Mouse (Mus musculus): ENCODE data around the gene Cd27.

Cd27 gene

DNA sequence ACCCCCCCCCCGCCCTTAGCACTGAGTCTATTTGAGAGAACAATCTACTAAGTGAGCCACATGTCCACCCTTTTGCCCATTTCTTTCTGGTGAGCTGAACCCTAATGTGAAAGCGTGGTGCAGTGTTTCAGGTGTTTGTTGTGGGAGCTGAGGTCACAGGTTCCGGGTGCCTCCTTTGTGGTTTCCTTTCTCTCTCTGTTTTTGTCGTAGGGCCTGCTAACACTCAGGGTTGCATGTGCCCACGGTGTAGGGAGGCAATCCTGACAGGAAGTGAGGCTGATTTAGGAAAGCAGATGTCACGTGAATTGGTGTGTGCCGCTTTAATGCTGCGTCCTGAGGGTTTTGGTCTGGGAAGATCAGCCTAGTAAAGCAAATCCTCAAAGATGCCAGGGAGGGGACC is 4.8 kb upstream of the Cd27 start:
- DNase-seq, result no peak

DNA sequence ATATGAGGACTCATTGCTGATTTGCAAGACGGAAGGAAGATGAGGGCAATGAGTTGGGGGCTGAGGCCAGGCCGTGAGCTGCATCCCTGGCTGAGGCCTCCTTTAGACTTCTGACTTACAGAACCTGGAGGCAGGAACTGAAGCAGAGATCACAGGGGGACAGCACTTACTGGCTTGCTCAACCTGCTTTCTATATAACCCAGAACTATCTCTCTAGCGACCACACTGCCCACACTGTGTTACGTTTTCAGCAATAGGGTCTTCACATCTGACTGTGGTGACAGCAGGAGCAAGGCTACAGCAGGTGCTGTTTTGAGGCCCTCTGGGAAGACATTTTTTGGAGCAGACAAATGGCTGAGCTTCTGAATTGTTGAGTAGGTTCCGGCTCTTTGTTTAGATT is 3.8 kb upstream of the Cd27 start:
- DNase-seq, result no peak

DNA sequence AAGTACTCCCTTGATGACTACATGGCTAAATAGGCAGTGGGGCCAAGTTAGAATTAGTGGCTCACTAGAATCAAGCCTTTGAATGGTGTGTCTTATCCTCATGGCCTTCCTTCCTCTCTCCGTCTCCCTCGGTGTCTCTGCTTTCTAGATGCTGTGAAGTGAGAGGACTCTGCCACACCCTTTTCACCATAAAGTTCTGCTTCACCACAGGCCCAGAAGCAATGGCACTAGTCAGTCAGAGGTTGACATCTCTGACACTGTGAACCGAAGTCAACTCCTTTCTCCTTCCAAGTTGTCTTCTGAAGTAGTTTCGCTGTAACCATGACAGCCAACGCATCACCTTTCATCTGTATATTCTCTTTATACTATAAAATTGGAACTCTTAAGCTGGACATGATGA is 2.7 kb upstream of the Cd27 start:
- DNase-seq, result no peak

DNA sequence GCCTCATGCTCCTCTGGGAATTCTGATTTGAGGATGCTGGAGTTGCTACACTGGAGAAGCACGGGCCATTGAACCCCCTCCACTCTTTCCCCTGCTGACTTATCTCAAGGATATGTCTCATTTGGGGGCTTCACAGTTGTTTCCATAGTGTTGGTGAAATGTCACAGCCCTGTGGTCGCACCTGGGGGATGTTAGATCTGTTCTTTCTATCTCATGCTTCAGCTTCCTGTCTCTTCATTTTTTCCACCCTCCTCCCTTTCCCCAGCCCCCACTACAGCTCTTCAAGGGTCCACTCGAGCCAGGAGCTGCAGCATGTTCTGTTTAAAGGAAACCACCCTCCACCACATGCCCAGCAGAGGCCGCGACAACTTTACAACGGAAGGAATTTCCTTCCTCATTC is 1.6 kb upstream of the Cd27 start:
- no peak for DNase-seq

DNA sequence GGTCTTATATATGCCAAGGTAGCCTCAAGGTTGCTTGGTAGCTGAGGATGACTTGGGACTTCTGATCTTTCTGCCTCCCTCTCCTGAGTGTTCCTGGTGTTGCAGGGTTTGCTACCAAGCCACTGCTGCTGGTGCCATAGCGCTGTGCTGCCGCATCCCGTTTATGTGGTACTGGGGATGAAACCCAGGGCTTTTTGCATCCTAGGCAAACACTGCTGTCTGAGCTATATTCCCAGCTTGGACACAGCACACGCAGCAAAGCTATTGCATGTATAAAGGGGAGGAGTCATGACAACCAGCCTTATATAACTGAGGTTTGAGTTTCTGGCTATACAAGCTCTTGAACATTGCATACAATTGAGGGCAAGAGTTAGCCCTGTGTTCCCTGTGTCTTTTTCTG is 611 bp upstream of the Cd27 start:
- DNase-seq, result no peak

DNA sequence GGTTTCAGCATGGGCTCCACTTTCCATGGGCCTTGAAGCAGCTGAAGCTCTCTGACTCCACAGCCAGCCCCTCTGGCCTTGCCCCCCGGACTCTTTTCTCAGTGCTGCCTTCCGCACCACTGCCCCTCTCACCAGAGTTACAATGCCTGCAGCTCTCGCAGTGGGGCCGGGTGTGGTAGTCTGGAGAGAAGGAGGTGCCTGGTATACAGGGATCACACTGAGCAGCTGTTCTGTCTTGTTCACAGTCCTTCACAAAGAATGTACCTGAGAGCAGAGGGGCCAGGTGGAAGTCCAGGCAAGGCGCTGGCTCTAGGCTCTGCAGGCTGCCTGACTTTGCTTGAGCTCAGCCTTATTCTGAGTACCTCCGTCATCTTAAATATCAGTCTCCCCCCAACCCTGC is 469 bp downstream of the Cd27 start:
- no peak for DNase-seq

DNA sequence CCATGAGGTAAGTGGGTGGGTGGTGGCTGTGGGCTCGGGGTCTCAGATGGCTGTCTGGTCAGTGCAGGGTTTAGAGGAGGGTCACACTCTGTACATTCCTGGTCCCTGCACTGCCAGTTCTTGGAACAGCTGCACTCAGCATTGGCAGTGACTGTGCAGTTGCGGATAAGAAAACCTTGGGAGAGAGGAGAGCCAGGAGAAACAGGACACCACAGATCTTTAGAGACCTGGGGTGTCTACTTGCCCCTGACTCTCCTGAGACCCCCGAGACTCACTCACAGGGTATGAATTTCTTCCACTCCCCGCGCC is 2.3 kb downstream of the Cd27 start:
- DNase-seq, result no peak

DNA sequence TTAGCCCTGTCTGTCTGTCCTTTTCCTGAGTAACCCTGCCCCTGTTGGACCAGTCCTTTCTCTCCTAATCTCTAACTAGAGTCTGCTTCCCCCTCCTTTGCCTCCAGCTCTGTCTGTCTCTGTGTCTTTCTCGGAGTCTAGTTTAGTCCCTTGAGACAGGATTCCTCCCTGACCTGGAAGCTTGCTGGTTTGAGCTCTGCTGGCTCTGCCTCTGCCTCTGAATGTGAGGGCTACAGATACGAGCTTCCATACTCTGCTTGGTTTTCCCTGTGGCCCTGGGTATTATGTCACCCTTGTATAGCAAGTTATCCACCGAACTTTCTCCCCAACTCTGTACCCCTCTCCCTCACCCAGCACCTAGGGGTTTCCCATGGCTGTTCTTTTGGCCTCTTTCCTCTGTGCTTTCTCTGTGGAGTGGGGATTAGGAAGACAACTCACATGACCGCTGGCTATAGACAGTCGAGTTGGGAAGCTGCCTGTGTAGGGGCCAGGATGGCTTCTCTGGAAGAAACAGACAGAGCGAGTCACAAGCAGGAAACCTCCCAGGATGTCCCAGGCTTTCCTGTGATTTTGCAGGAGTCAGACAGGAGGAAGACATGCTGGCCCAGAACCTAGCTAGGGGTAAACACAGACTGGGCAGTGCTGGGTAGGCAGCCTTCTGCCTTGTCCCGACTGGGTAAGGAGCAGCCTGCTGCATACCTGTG is 2.8 kb downstream of the Cd27 start:
- no peak for DNase-seq

DNA sequence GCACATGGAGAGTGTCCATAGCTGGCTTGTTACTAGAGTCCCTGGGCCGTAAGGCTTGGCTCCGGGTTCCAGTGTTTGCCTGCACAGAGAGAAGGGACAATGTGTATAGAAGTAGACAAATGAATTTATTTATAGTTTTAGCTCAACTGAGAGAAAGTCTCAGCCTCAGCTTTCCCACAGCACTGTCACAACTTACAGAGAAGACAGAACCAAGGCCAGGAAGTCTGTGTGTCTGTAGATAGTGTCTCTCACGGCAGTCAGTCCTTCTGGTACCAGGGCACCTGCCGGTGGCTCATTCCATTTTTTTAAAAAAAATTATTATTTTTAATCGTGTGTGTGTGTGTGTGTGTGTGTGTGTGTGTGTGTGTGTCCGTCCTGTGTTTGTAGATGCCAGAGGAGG is 4.3 kb downstream of the Cd27 start:
- DNase-seq, result no peak

DNA sequence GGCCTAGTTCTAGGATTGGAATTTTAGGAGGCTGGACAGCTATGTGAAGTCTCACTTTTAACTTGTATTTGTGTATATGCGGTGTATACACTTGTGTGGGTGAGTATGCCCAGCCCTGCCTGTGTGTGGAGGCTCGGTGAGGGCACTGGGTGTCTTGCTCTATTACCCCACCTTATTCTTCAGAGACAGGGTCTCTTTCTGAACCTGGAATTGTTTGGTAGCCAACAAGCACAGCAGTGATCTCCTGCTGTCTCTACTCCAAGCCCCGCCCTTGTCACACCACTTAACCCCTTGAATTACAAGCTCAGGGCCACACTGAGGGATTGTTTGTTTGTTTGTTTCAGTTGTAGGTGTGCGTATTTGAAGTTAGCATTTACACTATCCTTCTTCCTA is 4.8 kb downstream of the Cd27 start:
- no peak for DNase-seq

DNA sequence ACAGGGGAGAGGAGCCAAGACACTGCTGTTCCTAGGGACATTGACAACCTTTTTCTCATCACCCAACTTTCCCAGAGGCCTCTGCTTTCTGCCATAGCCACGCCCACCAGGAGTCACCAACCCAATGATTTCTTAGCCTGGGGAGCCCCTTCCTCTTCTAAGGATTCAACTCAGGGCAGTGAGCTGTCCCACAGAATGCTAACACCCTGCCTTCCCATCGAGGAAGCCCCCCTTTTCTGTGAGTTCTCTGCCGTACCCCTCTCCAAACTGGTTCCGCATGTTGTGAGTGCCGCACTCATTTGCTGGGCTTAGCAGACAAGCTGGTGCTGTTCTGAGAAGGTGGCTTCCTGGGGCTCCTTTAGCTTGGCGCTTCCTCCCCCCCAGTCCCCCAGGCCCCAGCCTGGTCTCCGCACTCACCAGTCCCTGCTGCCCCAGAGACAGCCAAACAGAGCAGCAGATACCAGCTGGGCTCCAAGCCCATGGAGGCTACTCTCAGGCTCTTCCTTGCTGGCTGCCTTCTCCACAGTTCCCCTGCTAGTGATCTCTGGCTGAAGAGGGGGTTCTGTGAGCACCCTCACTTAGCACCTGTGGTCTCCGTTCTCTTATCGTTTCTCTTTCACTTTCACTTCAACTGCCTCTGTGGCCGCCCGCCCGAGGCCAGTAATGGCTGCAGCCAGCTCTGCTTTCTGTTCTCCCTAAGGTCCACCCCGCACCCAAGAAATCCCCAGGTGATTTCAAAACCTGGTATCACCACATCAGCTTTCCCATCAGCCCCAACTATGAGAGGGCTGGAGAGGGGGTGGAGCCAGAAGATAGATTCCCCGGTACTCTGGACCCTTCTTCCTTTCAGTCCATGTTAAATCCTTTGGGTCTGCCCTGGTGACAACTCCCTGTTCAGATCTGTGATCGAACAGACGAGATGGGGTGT is 5.4 kb downstream of the Cd27 start, which contains the start of gene Tapbpl:
Gene Tapbpl, minus strand, starts transcription at position 744 of the 928 bp plus-strand sequence.
- DNase-seq, result peak; percentile 59

DNA sequence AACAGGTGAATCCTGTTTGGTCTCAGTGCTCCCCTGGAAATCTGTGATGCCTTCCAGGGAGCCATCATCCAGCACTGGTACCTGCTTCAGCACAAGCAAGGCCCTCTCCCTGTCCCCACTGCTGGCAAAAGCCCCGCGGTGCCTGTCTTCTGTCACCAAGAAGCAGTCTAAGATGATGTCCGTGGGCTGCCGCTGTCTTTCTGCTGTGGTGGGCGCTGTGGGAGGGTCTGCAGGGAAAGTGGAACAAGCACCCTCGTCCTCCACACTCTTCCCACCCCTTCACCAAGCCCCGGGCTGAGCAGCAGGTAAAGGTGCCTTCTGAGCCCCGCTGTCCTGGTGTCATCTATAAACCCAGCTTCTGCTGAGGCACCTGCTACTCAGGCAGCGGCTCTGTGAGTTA is 6.2 kb downstream of the Cd27 start:
- no peak for DNase-seq

DNA sequence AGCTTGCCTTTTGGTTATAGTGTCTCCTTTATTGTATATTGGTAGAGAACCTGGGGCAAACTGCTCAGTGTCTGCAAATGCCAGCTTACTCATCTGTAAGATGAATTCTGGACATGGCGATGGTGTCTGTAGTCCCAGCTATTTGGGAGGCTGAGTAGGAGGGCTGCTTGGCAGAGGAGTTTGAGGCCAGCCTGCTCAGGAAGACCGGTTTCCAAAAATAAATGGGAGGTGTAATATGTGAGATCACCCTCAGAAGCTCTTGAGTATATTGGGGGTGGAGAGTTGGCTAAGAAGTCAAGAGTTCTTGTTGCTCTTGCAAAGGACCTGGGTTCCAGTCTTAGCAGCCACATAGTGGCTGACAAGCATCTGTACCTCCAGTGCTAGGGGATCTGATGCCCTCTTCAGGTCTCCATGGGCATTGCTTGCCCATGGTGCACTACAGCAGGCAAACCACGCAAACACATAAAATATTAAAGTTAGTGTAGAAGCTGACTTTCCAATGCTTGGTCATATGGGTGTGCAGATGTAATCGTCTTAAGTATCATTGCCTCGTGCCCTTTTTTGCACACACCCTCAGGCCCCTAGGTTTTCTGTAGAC is 11.2 kb downstream of the Cd27 start:
- no peak for DNase-seq

DNA sequence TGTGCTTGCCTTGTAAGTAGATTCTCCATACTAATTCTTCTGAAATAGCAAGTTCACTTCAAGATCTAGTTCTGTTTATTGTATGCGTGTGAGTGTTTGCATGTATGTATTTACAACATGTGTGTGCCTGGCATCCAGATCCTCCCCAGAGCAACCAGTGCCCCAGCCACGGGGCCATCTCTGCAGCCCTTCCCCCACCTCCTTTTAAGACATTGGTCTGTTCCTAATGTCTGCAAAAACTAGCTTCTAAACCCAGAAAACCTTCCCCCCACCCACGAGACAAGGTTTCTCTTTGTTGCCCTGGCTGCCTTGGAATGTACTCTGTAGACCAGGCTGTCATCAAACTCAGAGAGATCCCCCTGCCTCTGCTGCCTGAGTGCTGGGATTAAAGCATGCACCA is 14.2 kb downstream of the Cd27 start:
- no peak for DNase-seq

DNA sequence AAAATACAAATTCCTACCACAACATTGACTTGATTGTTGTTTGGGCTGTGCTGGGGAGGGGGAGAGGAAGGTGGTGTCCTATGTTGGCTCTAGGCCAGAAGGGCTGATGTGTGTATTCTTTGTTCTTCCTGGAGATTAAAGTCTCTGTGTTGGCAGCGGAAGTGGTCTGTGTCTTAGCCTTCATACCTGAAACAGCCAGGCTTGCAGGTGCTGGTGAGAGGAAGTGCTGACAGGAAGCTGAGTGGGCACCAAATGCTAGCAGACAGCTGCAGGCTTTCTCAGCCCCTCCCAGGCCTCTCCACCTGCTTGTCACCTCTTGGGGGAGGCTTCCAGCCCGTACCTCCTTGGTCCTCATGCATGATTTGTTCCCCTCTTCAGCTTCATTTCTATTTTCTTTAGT is 14.7 kb downstream of the Cd27 start:
- no peak for DNase-seq

DNA sequence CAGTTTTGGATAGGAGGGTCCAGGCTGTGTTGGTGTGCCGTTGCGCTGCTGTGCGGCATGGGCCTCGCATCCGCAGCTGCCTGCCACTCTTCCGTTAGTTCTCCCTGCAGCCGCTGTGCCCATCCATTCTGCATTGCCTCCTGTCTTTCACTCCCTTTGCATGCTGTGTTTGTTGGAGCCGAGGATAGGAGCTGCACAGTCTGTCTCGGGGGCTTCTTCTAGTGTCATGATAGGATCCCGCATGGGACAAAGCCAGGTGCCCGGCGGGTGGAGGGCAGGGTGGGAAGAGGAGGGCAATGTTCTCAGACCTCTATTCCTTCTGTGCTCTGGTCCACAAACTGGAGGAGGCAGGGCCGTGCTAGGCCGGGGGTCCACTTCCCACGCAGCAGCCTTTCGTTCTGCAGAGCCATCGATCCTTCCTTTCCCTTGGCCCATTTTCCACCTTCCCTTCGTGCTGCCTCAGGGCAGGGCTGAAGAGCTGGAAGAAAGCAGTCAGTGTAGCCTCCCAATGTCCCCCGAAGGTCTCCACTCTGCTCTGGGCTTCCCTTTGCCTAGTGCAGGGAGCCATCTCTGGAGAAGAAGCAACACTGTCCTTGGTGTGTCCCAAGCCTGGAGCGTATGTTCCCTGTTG is 15.6 kb downstream of the Cd27 start:
- DNase-seq, result no peak

DNA sequence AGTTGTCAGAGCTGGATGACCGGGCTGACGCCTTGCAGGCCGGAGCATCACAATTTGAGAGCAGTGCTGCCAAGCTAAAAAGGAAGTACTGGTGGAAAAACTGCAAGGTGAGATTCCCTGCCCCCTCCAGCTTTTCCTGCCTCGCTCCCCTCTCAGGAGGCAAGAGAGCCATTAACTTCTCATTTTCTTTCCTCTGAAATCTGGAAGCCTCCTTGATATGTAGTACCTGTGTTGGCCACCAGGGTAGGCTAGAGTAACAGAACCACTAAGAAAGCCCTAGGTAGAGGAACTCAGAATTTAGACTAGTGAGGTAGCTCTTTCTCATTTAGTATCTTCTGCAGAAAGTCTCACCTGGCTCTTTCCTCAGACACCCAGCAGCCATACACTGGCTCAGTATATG is 17.8 kb downstream of the Cd27 start:
- DNase-seq, result peak; percentile 71

DNA sequence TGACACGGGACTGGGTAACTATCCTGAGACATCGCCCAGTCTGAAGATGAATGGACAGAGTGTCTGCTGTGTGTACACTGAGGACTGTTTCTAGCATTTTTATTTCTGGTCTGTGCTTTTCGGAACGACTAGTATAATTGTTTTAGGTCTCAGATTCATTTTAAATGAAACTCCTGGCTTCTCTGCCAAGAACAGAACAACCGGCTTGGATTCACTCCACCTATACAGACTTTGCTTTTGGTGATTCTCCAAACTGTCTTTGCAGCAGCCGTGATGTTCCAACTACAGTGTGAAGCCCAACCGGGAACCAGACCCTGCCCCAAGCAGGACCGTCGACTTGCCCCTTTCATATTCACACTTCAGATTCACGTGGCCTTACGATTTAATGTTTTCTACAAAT is 18.9 kb downstream of the Cd27 start:
- no peak for DNase-seq

DNA sequence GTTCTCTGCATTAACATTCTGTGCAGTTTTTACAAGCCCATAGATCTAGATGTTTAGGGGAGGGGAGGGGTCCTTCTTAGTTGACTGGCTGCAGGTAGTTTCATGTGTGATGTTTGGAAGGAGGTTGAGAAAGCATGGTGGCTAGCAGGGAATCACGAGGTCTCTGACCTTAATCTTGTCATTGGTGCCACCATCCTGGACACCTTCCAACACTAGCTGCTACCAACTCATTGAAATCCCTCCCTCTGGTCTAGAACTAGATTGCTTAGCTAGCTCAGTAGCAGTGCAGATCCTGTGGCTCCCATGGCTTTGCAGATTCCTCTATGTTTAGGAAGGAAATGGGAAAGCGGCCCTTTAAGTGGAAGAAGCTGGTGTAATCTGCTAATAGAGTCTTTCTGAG is 19.9 kb downstream of the Cd27 start:
- peak; percentile 40 for DNase-seq

DNA sequence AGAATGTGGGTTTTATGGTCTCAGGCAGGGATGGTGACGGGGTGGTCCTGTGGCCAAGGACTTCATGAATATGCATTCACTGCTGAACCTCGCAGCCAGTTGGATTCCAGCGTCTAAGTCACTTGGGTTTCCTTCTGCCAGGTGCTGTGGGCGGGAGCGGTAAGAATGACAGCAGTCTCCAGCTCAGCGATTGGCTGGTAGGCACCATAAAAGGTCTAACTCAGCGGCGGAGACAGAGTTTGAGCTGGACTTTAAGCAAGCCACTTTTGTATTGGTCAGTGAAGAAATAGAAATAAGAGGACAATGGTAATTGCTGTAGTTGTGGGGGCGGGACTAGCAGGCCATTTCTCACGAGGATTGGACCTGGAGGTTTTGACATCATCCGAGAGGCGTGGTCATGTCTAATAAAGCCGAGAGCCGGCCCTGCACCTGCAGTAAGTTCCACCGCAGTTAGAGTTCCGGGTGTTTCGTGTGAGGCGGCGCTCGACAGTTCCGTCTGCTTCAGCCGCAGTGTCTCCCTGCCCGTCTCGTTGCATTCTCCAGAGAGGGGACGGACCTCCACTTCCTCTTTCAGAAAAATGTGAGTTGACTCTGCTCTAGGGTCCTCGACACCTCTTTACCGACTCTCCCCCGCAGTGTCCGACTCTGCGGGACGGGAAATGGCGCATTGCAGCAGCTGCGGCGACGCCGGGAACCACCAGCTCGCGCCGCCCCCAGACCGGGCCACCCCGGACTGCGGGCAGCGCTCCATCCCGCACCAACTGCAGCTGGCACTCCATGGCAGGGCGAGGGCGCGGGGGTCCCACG is 21.5 kb downstream of the Cd27 start, which contains the start of gene Vamp1:
Gene Vamp1, plus strand, starts transcription at position 404 of the 807 bp plus-strand sequence.
- DNase-seq, result peak; percentile 97

DNA sequence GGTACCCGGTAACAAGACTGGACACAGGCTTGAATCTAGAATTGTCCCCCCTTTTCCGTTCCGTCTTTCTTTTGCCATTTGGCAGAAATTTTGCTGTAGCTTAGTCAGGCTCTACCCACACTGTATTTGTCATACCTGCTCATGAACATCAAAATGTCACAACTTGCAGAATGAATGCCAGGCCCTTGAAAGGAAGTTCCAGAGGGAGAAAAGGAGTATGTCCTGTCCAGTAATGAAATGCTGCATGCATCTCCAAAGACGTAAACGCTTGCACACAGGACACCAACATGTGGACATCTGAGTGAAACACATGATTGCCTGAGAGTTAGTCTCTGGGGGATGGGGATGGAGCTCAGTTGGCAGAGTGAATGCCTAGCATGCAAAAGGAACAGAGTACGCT is 23.1 kb downstream of the Cd27 start:
- DNase-seq, result no peak

DNA sequence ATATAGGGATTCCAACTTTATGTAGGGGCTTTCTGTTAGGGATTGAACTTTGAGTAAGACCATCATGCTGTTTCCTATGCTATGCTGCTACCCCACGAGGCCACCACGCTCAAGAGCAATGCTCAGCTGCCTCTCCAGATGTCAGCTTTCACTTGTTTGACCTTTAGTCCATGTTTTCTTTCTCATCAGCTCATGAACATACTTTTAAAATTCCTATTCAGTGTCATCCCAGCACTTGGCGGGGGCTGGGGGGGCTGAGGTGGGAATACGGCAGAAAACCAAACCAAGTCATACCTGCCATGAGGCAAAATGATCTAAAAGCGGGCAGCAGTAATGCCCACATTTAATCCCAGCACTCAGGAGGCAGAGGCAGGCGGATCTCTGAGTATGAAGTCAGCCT is 23.7 kb downstream of the Cd27 start:
- DNase-seq, result no peak

DNA sequence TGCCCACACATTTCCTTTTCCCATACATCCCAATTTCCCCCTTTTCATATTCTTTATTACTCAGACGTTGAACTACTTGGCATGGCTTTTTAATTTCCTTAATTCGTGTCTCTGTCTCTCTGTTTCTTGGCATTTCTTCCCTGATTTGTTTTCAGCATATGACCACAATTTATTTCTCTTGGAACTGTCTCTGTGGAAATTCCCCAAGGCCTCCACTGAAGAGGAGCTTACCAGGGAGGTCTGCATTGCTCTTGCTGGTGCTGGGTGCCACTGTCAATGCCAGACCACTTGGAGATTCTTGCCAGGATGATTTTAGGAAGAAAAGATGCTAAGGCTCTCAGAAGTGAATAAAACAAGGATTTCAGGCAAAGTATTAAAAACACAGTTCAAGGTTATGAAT is 24.2 kb downstream of the Cd27 start:
- no peak for DNase-seq

All from cerebellum, adult 8-10 months (tissue).